Mouse (Mus musculus): ENCODE data around the gene Nrxn3. TPM values are rescaled to one million over a fixed set of nuclear protein-coding genes. Genes with fewer than 3 reads are reported as not detected.
A peak's percentile ranks its signal among the peaks of the same experiment; 100 is the strongest.

Nrxn3 gene
- polyA plus RNA-seq, 1 experiment from 2014 or later, result 96.9 TPM

- Histone ChIP-seq H3K4me3 (replicated peaks; ENCODE audit: low read length) (no peak overlapping the region), H3K4me1 (replicated peaks; ENCODE audit: control insufficient read depth, insufficient read depth, low read length) (no peaks in the 10 kb centered on the region; the same call in 1 of the 2 replicates), H3K4me2 (replicated peaks) (no peak overlapping the region), H3K27me3 (ENCODE audit: control insufficient read depth, insufficient read depth, low read length) (no peaks in the 10 kb centered on the region), H3K27ac (no peak overlapping the region), H3K36me3 (replicated peaks; ENCODE audit: control insufficient read depth, insufficient read depth) (no peaks in the 10 kb centered on the region), H3K9ac (no peak overlapping the region), H3K9me3 (ENCODE audit: control insufficient read depth, low read length) (no peaks in the 10 kb centered on the region)
- WGBS, result 66% methylated on average over 2 of the region's 2 CpGs
- DNase-seq (ENCODE audit: low spot score), result no peak
- no peak for ATAC-seq (ENCODE audit: low FRiP score)
These were observed 8.0 kb downstream of the Nrxn3 start for GRCm38 (mm10) chr12:88730720-88731119.

GRCm38 (mm10) chr12:88735045-88735444 is 12.4 kb downstream of the Nrxn3 start:
- no peak overlapping the region for H3K4me3 ChIP-seq (replicated peaks; ENCODE audit: low read length)
- H3K9me3 ChIP-seq (ENCODE audit: control insufficient read depth, low read length), result no peaks in the 10 kb centered on the region
- no peaks in the 10 kb centered on the region for H3K4me1 ChIP-seq (replicated peaks; ENCODE audit: control insufficient read depth, insufficient read depth, low read length)
- H3K36me3 ChIP-seq (replicated peaks; ENCODE audit: control insufficient read depth, insufficient read depth), result no peaks in the 10 kb centered on the region
- H3K27me3 ChIP-seq (ENCODE audit: control insufficient read depth, insufficient read depth, low read length), result no peaks in the 10 kb centered on the region
- no peak for DNase-seq (ENCODE audit: low spot score)
- no peak overlapping the region for H3K4me2 ChIP-seq (replicated peaks)
- 13% methylated on average over 1 of the region's 1 CpGs for WGBS
- H3K27ac ChIP-seq, result no peak overlapping the region
- H3K9ac ChIP-seq, result no peak overlapping the region
- ATAC-seq (ENCODE audit: low FRiP score), result no peak

GRCm38 (mm10) chr12:88737081-88737480 is 14.4 kb downstream of the Nrxn3 start:
- 77% methylated on average over 4 of the region's 4 CpGs for whole genome bisulfite sequencing

GRCm38 (mm10) chr12:88738616-88739015 is 15.9 kb downstream of the Nrxn3 start:
- WGBS, result 74% methylated on average over 4 of the region's 4 CpGs
- H3K4me3 ChIP-seq (replicated peaks; ENCODE audit: low read length), result no peak overlapping the region
- H3K27ac ChIP-seq, result no peak overlapping the region
- DNase-seq (ENCODE audit: low spot score) (no peak), ATAC-seq (ENCODE audit: low FRiP score) (no peak)
- H3K4me1 ChIP-seq (replicated peaks; ENCODE audit: control insufficient read depth, insufficient read depth, low read length), result no peaks in the 10 kb centered on the region
- H3K4me2 ChIP-seq (replicated peaks), result no peak overlapping the region
- no peaks in the 10 kb centered on the region for H3K9me3 ChIP-seq (ENCODE audit: control insufficient read depth, low read length)
- no peaks in the 10 kb centered on the region for H3K36me3 ChIP-seq (replicated peaks; ENCODE audit: control insufficient read depth, insufficient read depth)
- H3K9ac ChIP-seq, result no peak overlapping the region
- no peaks in the 10 kb centered on the region for H3K27me3 ChIP-seq (ENCODE audit: control insufficient read depth, insufficient read depth, low read length)

More at GRCm38 (mm10) chr12:88737081-88737480, 14.4 kb downstream of the Nrxn3 start:
- Histone ChIP-seq H3K9ac (no peak overlapping the region), H3K27me3 (ENCODE audit: control insufficient read depth, insufficient read depth, low read length) (no peaks in the 10 kb centered on the region), H3K9me3 (ENCODE audit: control insufficient read depth, low read length) (no peaks in the 10 kb centered on the region), H3K4me2 (replicated peaks) (no peak overlapping the region), H3K27ac (no peak overlapping the region), H3K4me3 (replicated peaks; ENCODE audit: low read length) (no peak overlapping the region), H3K4me1 (replicated peaks; ENCODE audit: control insufficient read depth, insufficient read depth, low read length) (no peaks in the 10 kb centered on the region), H3K36me3 (replicated peaks; ENCODE audit: control insufficient read depth, insufficient read depth) (no peaks in the 10 kb centered on the region)
- ATAC-seq (ENCODE audit: low FRiP score) (no peak), DNase-seq (ENCODE audit: low spot score) (no peak)

GRCm38 (mm10) chr12:88746788-88747187 is 24.1 kb downstream of the Nrxn3 start:
- H3K27ac ChIP-seq, result no peak overlapping the region
- H3K9me3 ChIP-seq (ENCODE audit: control insufficient read depth, low read length), result no peaks in the 10 kb centered on the region
- H3K4me1 ChIP-seq (replicated peaks; ENCODE audit: control insufficient read depth, insufficient read depth, low read length), result no peaks in the 10 kb centered on the region
- WGBS, result 71% methylated on average over 5 of the region's 5 CpGs
- DNase-seq (ENCODE audit: low spot score), result no peak
- H3K9ac ChIP-seq, result no peak overlapping the region
- no peaks in the 10 kb centered on the region for H3K36me3 ChIP-seq (replicated peaks; ENCODE audit: control insufficient read depth, insufficient read depth)
- H3K4me2 ChIP-seq (replicated peaks), result no peak overlapping the region
- no peak overlapping the region for H3K4me3 ChIP-seq (replicated peaks; ENCODE audit: low read length)
- ATAC-seq (ENCODE audit: low FRiP score), result peak; percentile 43; the same call in 1 of the 2 replicates
- H3K27me3 ChIP-seq (ENCODE audit: control insufficient read depth, insufficient read depth, low read length), result no peaks in the 10 kb centered on the region

- no peaks in the 10 kb centered on the region for H3K36me3 ChIP-seq (replicated peaks; ENCODE audit: control insufficient read depth, insufficient read depth)
- ATAC-seq (ENCODE audit: low FRiP score) (no peak), DNase-seq (ENCODE audit: low spot score) (no peak)
- H3K27ac ChIP-seq, result no peak overlapping the region
- WGBS, result 75% methylated on average over 2 of the region's 2 CpGs
- no peaks in the 10 kb centered on the region for H3K9me3 ChIP-seq (ENCODE audit: control insufficient read depth, low read length)
- no peak overlapping the region for H3K4me2 ChIP-seq (replicated peaks)
- no peak overlapping the region for H3K9ac ChIP-seq
- H3K4me3 ChIP-seq (replicated peaks; ENCODE audit: low read length), result no peak overlapping the region
- H3K27me3 ChIP-seq (ENCODE audit: control insufficient read depth, insufficient read depth, low read length), result no peaks in the 10 kb centered on the region
- no peaks in the 10 kb centered on the region for H3K4me1 ChIP-seq (replicated peaks; ENCODE audit: control insufficient read depth, insufficient read depth, low read length)
These were observed 42.1 kb downstream of the Nrxn3 start for GRCm38 (mm10) chr12:88764791-88765190.

GRCm38 (mm10) chr12:88774666-88775065 is 52.0 kb downstream of the Nrxn3 start:
- Histone ChIP-seq H3K27ac (no peak overlapping the region), H3K4me1 (replicated peaks; ENCODE audit: control insufficient read depth, insufficient read depth, low read length) (no peaks in the 10 kb centered on the region), H3K4me3 (replicated peaks; ENCODE audit: low read length) (no peak overlapping the region), H3K27me3 (ENCODE audit: control insufficient read depth, insufficient read depth, low read length) (no peaks in the 10 kb centered on the region), H3K4me2 (replicated peaks) (no peak overlapping the region), H3K9me3 (ENCODE audit: control insufficient read depth, low read length) (no peaks in the 10 kb centered on the region), H3K36me3 (replicated peaks; ENCODE audit: control insufficient read depth, insufficient read depth) (no peaks in the 10 kb centered on the region), H3K9ac (no peak overlapping the region)
- DNase-seq (ENCODE audit: low spot score) (no peak), ATAC-seq (ENCODE audit: low FRiP score) (no peak)
- 91% methylated on average over 2 of the region's 2 CpGs for WGBS

DNA sequence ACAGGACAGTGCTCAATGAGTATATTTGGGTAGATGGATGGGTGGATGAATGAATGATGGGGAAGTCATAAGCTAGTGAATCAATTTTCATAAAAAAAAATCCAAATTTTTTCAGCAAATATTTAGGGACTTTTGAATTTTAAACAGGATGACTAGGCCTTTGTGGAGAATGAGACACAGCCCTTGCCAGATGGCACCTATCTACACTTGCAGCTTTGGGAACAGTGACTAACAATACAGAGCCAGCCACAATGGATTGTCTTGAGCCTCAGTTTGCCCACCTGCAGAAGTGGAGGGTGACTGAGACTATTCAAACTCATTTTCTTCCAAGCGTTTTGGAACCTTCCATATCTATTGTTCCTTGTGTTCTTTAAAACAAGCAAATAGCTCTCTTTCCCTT is 55.4 kb downstream of the Nrxn3 start:
- no peak overlapping the region for H3K9ac ChIP-seq
- H3K36me3 ChIP-seq (replicated peaks; ENCODE audit: control insufficient read depth, insufficient read depth), result no peaks in the 10 kb centered on the region
- H3K4me2 ChIP-seq (replicated peaks), result no peak overlapping the region
- H3K4me1 ChIP-seq (replicated peaks; ENCODE audit: control insufficient read depth, insufficient read depth, low read length), result no peaks in the 10 kb centered on the region
- DNase-seq (ENCODE audit: low spot score) (no peak), ATAC-seq (ENCODE audit: low FRiP score) (no peak)
- no peak overlapping the region for H3K27ac ChIP-seq
- no peaks in the 10 kb centered on the region for H3K27me3 ChIP-seq (ENCODE audit: control insufficient read depth, insufficient read depth, low read length)
- H3K9me3 ChIP-seq (ENCODE audit: control insufficient read depth, low read length), result no peaks in the 10 kb centered on the region
- H3K4me3 ChIP-seq (replicated peaks; ENCODE audit: low read length), result no peak overlapping the region
- 89% methylated on average over 1 of the region's 1 CpGs for WGBS

DNA sequence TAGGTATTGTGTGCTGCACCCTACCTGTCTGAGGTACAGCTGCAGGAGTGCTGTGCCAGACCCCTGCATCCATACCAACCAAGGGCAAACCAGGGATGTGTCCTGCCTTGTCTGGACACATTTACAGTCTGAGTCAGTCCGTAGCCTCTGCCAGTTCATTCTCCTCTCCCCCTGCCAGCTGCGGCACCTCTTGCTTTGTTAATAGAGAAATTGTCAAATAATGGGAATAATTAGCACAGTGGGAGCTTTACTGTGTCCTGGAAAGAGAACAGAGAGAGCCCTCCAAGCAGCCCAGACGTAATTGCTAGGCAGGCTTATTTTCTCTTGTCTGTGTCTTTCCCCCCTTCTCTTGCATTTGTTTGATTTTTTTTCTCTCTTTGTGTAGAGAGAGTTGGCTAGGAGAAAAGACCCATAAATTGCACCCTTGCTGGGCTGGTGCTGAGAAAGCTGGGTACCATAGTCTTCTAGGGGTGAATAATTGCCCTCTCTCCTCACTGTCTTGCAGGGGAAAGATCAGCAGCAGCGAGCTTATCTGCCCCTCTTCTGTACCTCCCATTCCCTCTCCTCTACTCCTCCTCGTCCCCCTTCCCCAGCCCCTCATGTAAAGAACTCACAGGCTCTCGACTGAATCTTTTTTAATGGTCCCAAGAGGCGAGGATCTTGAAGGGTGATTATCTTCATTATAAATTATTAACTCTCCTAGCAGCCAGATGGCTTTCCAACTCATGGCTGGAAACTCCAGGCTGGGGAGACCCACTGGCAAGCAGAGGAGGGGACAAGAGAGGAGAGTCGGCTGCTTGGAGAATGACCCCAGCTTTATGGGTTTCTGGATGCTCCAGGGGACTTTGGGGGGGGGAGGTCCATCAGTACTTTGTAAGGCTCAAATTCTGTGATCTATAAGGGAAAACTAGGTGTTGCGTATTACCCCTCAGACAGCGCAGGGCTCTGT is 61.8 kb downstream of the Nrxn3 start:
- 33% methylated on average over 10 of the region's 10 CpGs for WGBS
- Histone ChIP-seq H3K36me3 (replicated peaks; ENCODE audit: control insufficient read depth, insufficient read depth) (no peaks in the 10 kb centered on the region), H3K27me3 (ENCODE audit: control insufficient read depth, insufficient read depth, low read length) (no peaks in the 10 kb centered on the region), H3K4me1 (replicated peaks; ENCODE audit: control insufficient read depth, insufficient read depth, low read length) (peaks cover 15% of the 10 kb centered on the region), H3K27ac (peak overlapping the region; percentile 59; the same call in 1 of the 2 replicates), H3K9ac (no peak overlapping the region), H3K4me2 (replicated peaks) (no peak overlapping the region), H3K4me3 (replicated peaks; ENCODE audit: low read length) (no peak overlapping the region), H3K9me3 (ENCODE audit: control insufficient read depth, low read length) (no peaks in the 10 kb centered on the region)
- DNase-seq (ENCODE audit: low spot score) (no peak), ATAC-seq (ENCODE audit: low FRiP score) (0 out of 2 replicates have a peak, but pooled peaks have one; percentile 40)

All from hindbrain, embryonic 14.5 days (tissue).